Mouse (Mus musculus) cerebellum, adult 2 months (tissue): Measurements from ENCODE around the gene Gabrg3.
"Not testable (repeated sequence)": the region's sequence is repeated elsewhere in the genome, so short reads cannot be mapped to it uniquely, and the experiment has no call there.

Experiments used
- CTCF ChIP-seq: fragments of 200-500 bp; IDR thresholded peaks from 2 replicates; pipeline ENCODE4 v1.5.1; 2011; ENCODE audit warnings: low read depth, mild to moderate bottlenecking, control low read depth, low read length, moderate library complexity, borderline replicate concordance; ENCODE audit not compliant: insufficient read depth
- POLR2A ChIP-seq: fragments of 200-500 bp; IDR thresholded peaks from 2 replicates; pipeline ENCODE4 v1.6.1; 2011; ENCODE audit warnings: low read length, control low read depth, borderline replicate concordance; ENCODE audit not compliant: insufficient read depth

DNA sequence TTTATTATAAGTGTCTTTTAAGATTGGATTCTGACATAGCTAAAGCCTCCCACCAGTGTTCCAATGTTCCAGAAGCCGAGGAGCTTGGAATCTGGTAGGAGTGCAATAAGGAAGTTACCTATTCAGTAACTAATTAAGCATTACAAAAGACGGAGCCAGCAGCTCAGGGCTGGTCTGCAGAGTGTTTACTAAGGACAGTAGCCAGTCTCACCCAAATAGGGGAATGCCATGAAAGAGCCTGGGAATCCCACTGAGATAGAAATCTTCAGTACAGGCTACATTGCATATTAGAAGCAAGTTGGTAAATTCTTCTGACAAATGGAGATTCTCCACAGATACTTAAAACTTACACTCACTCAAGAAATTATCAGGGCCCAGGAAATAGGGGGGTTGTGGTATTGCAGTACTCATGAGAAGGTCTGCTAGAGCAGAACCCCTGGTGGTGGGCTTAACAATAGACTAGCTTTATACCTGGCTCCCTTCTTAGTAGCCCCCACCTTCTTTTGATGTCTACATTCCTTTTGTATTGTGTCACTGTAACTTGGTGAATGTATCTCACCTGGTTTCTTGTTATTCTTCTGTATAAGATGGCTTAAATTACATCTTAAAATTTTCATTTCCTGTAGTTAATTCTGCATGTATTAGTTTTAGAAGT lies 211.0 kb downstream of the Gabrg3 start:
- TF ChIP-seq CTCF, POLR2A: not testable (repeated sequence)
